Mouse (Mus musculus): ENCODE data around the gene Dus2. TPM values are rescaled to one million over a fixed set of nuclear protein-coding genes. Genes with fewer than 3 reads are reported as not detected.

Gene Dus2
- total and polyA plus RNA-seq, 2 experiments from 2014 or later, result 15.4 to 20.2 TPM

DNA sequence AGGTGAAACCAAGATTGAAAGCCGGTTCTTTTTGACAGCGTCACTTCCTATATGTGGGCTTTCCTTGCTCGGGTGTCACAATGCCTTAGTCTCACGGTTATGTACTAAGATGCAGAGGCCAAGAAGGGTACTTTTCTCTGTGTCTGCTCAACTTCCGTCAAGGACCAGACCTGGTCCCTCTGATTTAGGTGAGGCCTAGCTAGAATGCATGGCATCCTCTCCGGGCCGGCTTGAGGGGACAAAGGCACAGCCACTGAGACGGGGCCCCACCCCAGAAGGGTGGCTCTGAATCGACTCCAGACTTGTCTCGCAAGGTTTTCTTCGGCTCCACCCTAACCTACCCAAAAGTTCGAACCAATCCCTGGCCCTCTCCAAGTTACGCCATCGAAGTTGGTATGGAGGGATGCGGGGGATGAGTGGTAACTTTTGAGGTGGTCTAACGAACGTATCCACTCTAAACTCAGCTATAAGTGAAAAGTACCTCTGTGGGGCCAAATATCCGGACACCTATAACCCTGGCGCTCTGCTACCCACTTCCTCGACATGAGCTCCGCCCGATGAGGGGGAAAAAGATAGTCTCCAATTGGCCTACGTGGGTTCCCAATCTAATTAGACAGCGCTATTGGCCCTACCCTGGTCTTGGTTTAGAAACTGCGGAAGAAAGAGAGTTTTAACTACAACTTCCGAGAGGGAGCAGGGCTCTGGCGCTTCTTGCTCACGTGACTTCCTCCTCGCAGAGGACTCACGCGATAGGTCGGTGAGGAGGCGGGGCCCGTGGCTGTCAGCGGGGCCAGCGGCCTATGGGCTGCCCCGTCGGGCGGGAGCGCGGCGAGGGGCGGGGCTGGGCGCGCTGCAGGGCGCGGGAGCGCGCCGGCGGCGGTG, 67.8 kb downstream of the Dus2 start, which contains the start of gene Nfatc3:
TSS of gene Nfatc3 (plus strand) at position 110 of the 882 bp plus-strand sequence.
- peaks cover 10% of the 10 kb centered on the region; the same call in 1 of the 2 replicates for H3K4me1 ChIP-seq (ENCODE audit: insufficient read depth, low read length)
- WGBS, result 2% methylated on average over 50 of the region's 52 CpGs
- peak; percentile 99 for ATAC-seq
- no peaks in the 10 kb centered on the region for H3K27me3 ChIP-seq (ENCODE audit: insufficient read depth, low read length)
- no peaks in the 10 kb centered on the region for H3K9me3 ChIP-seq (ENCODE audit: low read length)
- no peak for TF ChIP-seq CTCF (IDR thresholded peaks at IDR 0.05; ENCODE audit: low read depth)
- peak within 1 kb of the TSS; percentile 90 for H3K27ac ChIP-seq
- H3K36me3 ChIP-seq (ENCODE audit: insufficient read depth, low read length), result no peaks in the 10 kb centered on the region
- H3K4me2 ChIP-seq (ENCODE audit: low read depth, low read length), result peak within 1 kb of the TSS; percentile 73
- peak within 1 kb of the TSS; percentile 94 for H3K4me3 ChIP-seq (ENCODE audit: low read length)
- H3K9ac ChIP-seq (replicated peaks; ENCODE audit: low read length), result peak within 1 kb of the TSS; percentile 87
- peak; percentile 99 for DNase-seq (ENCODE audit: low spot score)

DNA sequence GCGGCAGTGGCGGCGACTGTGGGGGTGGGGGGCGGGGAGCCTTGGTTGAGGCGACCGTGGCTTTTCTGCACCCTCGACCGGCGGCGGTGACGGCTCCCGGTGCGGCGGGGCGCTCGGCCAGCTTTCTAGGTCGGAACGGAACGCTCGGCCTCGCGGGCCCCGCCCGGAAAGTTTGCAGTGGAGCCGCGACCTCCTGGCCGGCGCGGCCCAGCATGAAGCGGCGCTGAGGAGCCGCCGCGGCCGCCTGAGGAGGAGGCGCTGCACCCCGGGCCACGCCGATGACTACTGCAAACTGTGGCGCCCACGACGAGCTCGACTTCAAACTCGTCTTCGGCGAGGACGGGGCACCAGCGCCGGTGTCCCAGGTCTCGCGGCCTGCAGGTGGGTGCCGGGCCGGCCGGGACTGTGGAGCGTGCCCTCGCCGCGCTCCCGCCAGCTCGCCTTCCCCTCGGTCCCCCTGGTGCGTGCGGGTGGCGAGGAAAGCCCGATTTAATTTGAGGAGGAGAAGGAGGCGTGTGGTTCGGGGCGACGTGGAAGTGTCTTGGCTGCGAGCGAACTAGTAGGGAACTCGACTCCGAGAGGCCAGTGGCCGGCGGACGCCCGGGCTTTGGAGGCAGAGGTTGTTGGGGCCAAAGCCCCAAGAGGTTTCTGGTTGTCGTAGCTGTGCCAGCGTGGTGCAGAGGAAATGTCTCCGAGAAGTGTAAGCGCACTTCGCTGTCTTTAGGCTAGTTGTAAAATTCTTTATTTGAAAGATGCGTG, 68.7 kb downstream of the Dus2 start:
- ATAC-seq, result peak; percentile 73
- Histone ChIP-seq H3K9ac (replicated peaks; ENCODE audit: low read length) (peak overlapping the region; percentile 87), H3K36me3 (ENCODE audit: insufficient read depth, low read length) (no peaks in the 10 kb centered on the region), H3K4me3 (ENCODE audit: low read length) (peak overlapping the region; percentile 94), H3K4me2 (ENCODE audit: low read depth, low read length) (peak overlapping the region; percentile 73), H3K27me3 (ENCODE audit: insufficient read depth, low read length) (no peaks in the 10 kb centered on the region), H3K4me1 (ENCODE audit: insufficient read depth, low read length) (peaks cover 10% of the 10 kb centered on the region; the same call in 1 of the 2 replicates), H3K9me3 (ENCODE audit: low read length) (no peaks in the 10 kb centered on the region), H3K27ac (peak overlapping the region; percentile 90)
- under 1% methylated on average over 69 of the region's 83 CpGs for WGBS
- DNase-seq (ENCODE audit: low spot score), result peak; percentile 44
- no peak for TF ChIP-seq CTCF (IDR thresholded peaks at IDR 0.05; ENCODE audit: low read depth)

DNA sequence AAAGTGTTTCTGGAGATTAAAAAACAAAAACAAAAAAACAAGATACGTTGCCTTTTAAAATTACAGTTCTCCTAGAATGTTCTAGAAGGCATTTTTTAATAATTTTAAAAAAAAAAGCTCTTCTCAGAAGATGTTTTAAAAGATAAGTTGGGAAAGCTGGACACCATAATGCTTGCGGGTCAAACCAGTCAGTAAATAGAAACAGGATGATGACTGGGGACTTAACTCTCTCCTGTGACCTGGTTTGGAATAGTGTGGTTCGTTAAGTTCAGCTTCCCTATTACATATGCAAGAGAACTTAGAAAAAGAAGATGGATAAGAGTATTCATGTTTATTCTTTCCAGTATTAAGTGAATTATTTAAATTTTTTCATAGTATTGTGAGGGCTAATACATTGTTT, 69.4 kb downstream of the Dus2 start:
- Histone ChIP-seq H3K27ac (no peak overlapping the region), H3K9ac (replicated peaks; ENCODE audit: low read length) (peak overlapping the region; percentile 87)

DNA sequence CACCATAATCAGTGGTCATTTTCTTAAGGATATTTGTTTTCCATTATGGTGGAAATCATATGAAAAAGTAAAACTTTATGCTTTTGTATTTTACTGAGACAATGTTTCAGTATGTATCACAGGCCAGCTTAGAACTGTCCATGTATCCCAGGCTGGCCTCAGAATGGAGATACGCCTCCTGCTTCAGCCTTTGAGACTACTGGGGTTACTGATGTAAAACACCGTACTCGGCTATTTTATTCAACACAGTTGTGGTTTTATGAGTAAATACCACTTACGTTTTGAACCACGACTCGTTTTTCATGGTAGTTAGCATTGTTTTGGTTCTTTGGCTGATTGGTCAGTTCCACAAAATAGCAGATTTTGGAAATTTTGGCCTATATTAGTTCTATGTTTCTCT, 70.5 kb downstream of the Dus2 start:
- Histone ChIP-seq H3K9ac (replicated peaks; ENCODE audit: low read length) (no peak overlapping the region; the same call in 1 of the 2 replicates), H3K27me3 (ENCODE audit: insufficient read depth, low read length) (no peaks in the 10 kb centered on the region), H3K4me2 (ENCODE audit: low read depth, low read length) (peak overlapping the region; percentile 73; the same call in 1 of the 2 replicates), H3K4me1 (ENCODE audit: insufficient read depth, low read length) (peaks cover 10% of the 10 kb centered on the region; the same call in 1 of the 2 replicates), H3K9me3 (ENCODE audit: low read length) (no peaks in the 10 kb centered on the region), H3K27ac (no peak overlapping the region), H3K36me3 (ENCODE audit: insufficient read depth, low read length) (no peaks in the 10 kb centered on the region), H3K4me3 (ENCODE audit: low read length) (no peak overlapping the region)
- no peak for TF ChIP-seq CTCF (IDR thresholded peaks at IDR 0.05; ENCODE audit: low read depth)
- DNase-seq (ENCODE audit: low spot score) (no peak), ATAC-seq (no peak)
- WGBS, result 79% methylated on average over 6 of the region's 6 CpGs

More for the DNA sequence above, 69.4 kb downstream of the Dus2 start:
- H3K4me3 ChIP-seq (ENCODE audit: low read length), result peak overlapping the region; percentile 94
- TF ChIP-seq CTCF (IDR thresholded peaks at IDR 0.05; ENCODE audit: low read depth), result no peak
- ATAC-seq (no peak), DNase-seq (ENCODE audit: low spot score) (no peak)
- peaks cover 10% of the 10 kb centered on the region; the same call in 1 of the 2 replicates for H3K4me1 ChIP-seq (ENCODE audit: insufficient read depth, low read length)
- WGBS, result 3% methylated on average over 3 of the region's 3 CpGs
- peak overlapping the region; percentile 73 for H3K4me2 ChIP-seq (ENCODE audit: low read depth, low read length)
- H3K27me3 ChIP-seq (ENCODE audit: insufficient read depth, low read length), result no peaks in the 10 kb centered on the region
- no peaks in the 10 kb centered on the region for H3K36me3 ChIP-seq (ENCODE audit: insufficient read depth, low read length)
- no peaks in the 10 kb centered on the region for H3K9me3 ChIP-seq (ENCODE audit: low read length)

DNA sequence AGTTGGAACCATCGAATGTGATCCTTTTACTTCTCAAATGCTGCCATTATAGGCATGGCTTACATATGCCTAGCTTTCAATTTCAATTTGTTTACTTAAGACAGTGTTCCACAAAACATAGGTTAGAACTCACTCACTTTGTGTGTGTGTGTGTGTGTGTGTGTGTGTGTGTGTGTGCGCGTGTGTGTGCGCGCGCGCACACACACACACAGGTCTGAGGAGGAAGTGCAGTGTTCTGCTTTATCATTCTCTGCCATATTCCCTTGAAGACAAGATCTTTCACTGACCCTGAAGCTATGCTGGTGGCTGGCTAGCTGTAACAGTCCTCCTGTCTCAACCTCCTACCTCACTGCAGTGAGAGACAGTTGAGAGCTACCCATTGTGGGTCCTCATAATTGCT, 71.9 kb downstream of the Dus2 start:
- DNase-seq (ENCODE audit: low spot score), result no peak
- no peak for ATAC-seq
- no peak overlapping the region for H3K4me3 ChIP-seq (ENCODE audit: low read length)
- 98% methylated on average over 7 of the region's 7 CpGs for WGBS
- peaks cover 10% of the 10 kb centered on the region; the same call in 1 of the 2 replicates for H3K4me1 ChIP-seq (ENCODE audit: insufficient read depth, low read length)
- no peaks in the 10 kb centered on the region for H3K36me3 ChIP-seq (ENCODE audit: insufficient read depth, low read length)
- no peak overlapping the region for H3K9ac ChIP-seq (replicated peaks; ENCODE audit: low read length)
- H3K27ac ChIP-seq, result no peak overlapping the region
- H3K9me3 ChIP-seq (ENCODE audit: low read length), result no peaks in the 10 kb centered on the region
- H3K27me3 ChIP-seq (ENCODE audit: insufficient read depth, low read length), result no peaks in the 10 kb centered on the region
- no peak for TF ChIP-seq CTCF (IDR thresholded peaks at IDR 0.05; ENCODE audit: low read depth)
- no peak overlapping the region for H3K4me2 ChIP-seq (ENCODE audit: low read depth, low read length)

DNA sequence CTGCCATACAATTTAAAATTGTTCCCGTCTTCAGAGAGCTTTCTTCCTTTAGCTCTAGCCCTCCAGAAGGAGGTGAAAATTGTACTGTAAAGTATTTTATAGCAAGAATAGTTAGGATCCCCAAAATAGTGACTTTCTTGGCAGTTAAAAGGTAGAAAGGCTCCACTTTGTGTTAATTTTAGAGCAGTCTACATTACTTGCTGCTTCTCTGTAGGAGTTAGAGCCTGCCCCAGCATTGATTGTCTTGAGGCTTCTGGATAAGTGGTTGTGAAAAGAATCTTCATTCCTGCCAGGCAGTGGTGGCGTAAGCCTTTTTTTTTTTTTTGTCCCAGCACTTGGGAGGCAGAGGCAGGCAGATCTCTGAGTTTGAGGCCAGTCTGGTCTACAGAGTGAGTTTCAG, 75.6 kb downstream of the Dus2 start:
- no peak overlapping the region for H3K4me3 ChIP-seq (ENCODE audit: low read length)
- H3K27me3 ChIP-seq (ENCODE audit: insufficient read depth, low read length), result no peaks in the 10 kb centered on the region
- DNase-seq (ENCODE audit: low spot score) (no peak), ATAC-seq (no peak)
- TF ChIP-seq CTCF (IDR thresholded peaks at IDR 0.05; ENCODE audit: low read depth), result no peak
- no peak overlapping the region for H3K27ac ChIP-seq
- no peak overlapping the region for H3K9ac ChIP-seq (replicated peaks; ENCODE audit: low read length)
- no peak overlapping the region for H3K4me2 ChIP-seq (ENCODE audit: low read depth, low read length)
- H3K4me1 ChIP-seq (ENCODE audit: insufficient read depth, low read length), result 0 out of 2 replicates have a peak, but pooled peaks cover 3% of the 10 kb centered on the region
- H3K9me3 ChIP-seq (ENCODE audit: low read length), result no peaks in the 10 kb centered on the region
- no peaks in the 10 kb centered on the region for H3K36me3 ChIP-seq (ENCODE audit: insufficient read depth, low read length)
- 95% methylated on average over 2 of the region's 2 CpGs for WGBS

Data from hindbrain, postnatal 0 days (tissue).